Comparison of ENCODE assay signal across 8 mouse cellular contexts in the genomic region with DNA sequence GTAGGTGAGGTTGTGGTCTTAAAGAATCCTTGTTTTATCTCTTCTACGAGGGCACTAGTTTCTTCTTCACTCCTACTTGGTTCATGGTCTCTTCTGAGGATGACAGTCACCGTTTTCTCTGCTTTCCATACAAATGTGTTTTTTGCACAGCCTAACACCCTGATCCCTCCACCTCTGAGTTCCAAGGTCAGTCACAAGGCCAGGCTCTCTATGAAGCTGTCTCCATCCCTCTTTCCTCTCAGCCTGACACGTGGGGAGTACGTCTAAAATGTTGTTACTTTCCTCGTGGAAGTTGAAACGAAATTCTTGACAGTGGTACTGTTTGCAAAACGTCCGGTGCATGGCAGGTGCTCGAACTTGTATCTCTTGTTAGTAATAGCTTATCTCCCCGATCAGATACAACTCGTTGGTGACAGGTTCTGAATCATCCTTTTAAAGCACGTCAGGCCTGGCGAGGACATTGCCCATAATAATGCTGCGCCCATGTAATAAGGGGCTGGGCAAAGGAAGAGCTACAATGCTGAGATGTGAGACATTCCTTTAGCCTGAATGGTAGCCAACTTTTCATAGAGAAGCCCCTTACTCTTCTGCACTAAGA. TPM values are rescaled to one million over a fixed set of nuclear protein-coding genes. Genes with fewer than 3 reads are reported as not detected.
A peak's percentile ranks its signal among the peaks of the same experiment; 100 is the strongest.
DNase-seq lines count a peak whose midpoint lies in the region; ATAC-seq and TF ChIP-seq lines count a peak whose summit lies in the region.

No protein-coding gene starts in this region.

- H3K36me3 ChIP-seq in kidney, postnatal 0 days (ENCODE audit: insufficient read depth, low read length): no peaks in the 10 kb centered on the region
- no peaks in the 10 kb centered on the region for H3K36me3 ChIP-seq in embryonic facial prominence, embryonic 12.5 days
- H3K36me3 ChIP-seq in intestine, postnatal 0 days (ENCODE audit: control insufficient read depth, insufficient read depth): no peaks in the 10 kb centered on the region
- H3K36me3 ChIP-seq in neural tube, embryonic 13.5 days: no peaks in the 10 kb centered on the region

- DNase-seq in kidney, postnatal 0 days (ENCODE audit: low spot score): no peak
- no peak for DNase-seq in kidney, postnatal 36 days
- DNase-seq in cerebellum, adult 9-11 months: no peak
- DNase-seq in Muller cell, postnatal 12 days (ENCODE audit: inconsistent ontology term): no peak
- DNase-seq in frontal cortex, postnatal 14 days (ENCODE audit: low spot score in 2 of 2): no peak

- WGBS in kidney, postnatal 0 days: 18% methylated on average over 14 of the region's 14 CpGs
- WGBS in embryonic facial prominence, embryonic 12.5 days: 26% methylated on average over 14 of the region's 14 CpGs
- WGBS in intestine, postnatal 0 days: 19% methylated on average over 14 of the region's 14 CpGs
- WGBS in neural tube, embryonic 13.5 days: 22% methylated on average over 14 of the region's 14 CpGs

- no peak overlapping the region for H3K27ac ChIP-seq in kidney, postnatal 0 days
- no peak overlapping the region for H3K27ac ChIP-seq in embryonic facial prominence, embryonic 12.5 days
- H3K27ac ChIP-seq in intestine, postnatal 0 days (ENCODE audit: low read depth, low read length): no peak overlapping the region
- peak overlapping the region; percentile 74 for H3K27ac ChIP-seq in neural tube, embryonic 13.5 days (replicated peaks)

- no peak for TF ChIP-seq CTCF in kidney, postnatal 0 days (IDR thresholded peaks at IDR 0.05; ENCODE audit: low read depth)
- TF ChIP-seq CTCF in intestine, postnatal 0 days (IDR thresholded peaks at IDR 0.05; ENCODE audit: low read depth): no peak

- 0 out of 2 replicates have a peak, but pooled peaks cover 4% of the 10 kb centered on the region for H3K4me1 ChIP-seq in kidney, postnatal 0 days (replicated peaks; ENCODE audit: insufficient read depth, low read length)
- peaks cover 10% of the 10 kb centered on the region for H3K4me1 ChIP-seq in embryonic facial prominence, embryonic 12.5 days
- H3K4me1 ChIP-seq in intestine, postnatal 0 days (replicated peaks; ENCODE audit: control insufficient read depth, insufficient read depth, low read length): peaks cover 9% of the 10 kb centered on the region; the same call in 1 of the 2 replicates
- H3K4me1 ChIP-seq in neural tube, embryonic 13.5 days (replicated peaks): peaks cover 32% of the 10 kb centered on the region

- no peaks in the 10 kb centered on the region for H3K9me3 ChIP-seq in kidney, postnatal 0 days (replicated peaks; ENCODE audit: low read length)
- H3K9me3 ChIP-seq in embryonic facial prominence, embryonic 12.5 days: no peaks in the 10 kb centered on the region
- H3K9me3 ChIP-seq in intestine, postnatal 0 days (ENCODE audit: control insufficient read depth): no peaks in the 10 kb centered on the region
- no peaks in the 10 kb centered on the region for H3K9me3 ChIP-seq in neural tube, embryonic 13.5 days

- peak overlapping the region; percentile 61 for H3K4me2 ChIP-seq in kidney, postnatal 0 days (ENCODE audit: low read length)
- peak overlapping the region; percentile 55 for H3K4me2 ChIP-seq in embryonic facial prominence, embryonic 12.5 days (replicated peaks)
- peak overlapping the region; percentile 86 for H3K4me2 ChIP-seq in intestine, postnatal 0 days (replicated peaks; ENCODE audit: low read depth)
- peak overlapping the region; percentile 57 for H3K4me2 ChIP-seq in neural tube, embryonic 13.5 days

- peak overlapping the region; percentile 36; the same call in 1 of the 2 replicates for H3K9ac ChIP-seq in kidney, postnatal 0 days (ENCODE audit: low read depth, low read length)
- H3K9ac ChIP-seq in embryonic facial prominence, embryonic 12.5 days: peak overlapping the region; percentile 30
- H3K9ac ChIP-seq in intestine, postnatal 0 days (ENCODE audit: low read depth, low read length): peak overlapping the region; percentile 97; the same call in 1 of the 2 replicates
- H3K9ac ChIP-seq in neural tube, embryonic 13.5 days: peak overlapping the region; percentile 64

- H3K4me3 ChIP-seq in kidney, postnatal 0 days (replicated peaks; ENCODE audit: low read depth, low read length): peak overlapping the region; percentile 83
- peak overlapping the region; percentile 95 for H3K4me3 ChIP-seq in embryonic facial prominence, embryonic 12.5 days
- H3K4me3 ChIP-seq in intestine, postnatal 0 days (ENCODE audit: low read depth, low read length): peak overlapping the region; percentile 96
- peak overlapping the region; percentile 95 for H3K4me3 ChIP-seq in neural tube, embryonic 13.5 days

- H3K27me3 ChIP-seq in kidney, postnatal 0 days (ENCODE audit: insufficient read depth, low read length): no peaks in the 10 kb centered on the region
- no peaks in the 10 kb centered on the region for H3K27me3 ChIP-seq in embryonic facial prominence, embryonic 12.5 days
- H3K27me3 ChIP-seq in intestine, postnatal 0 days (replicated peaks; ENCODE audit: control insufficient read depth, insufficient read depth, low read length): no peaks in the 10 kb centered on the region
- H3K27me3 ChIP-seq in neural tube, embryonic 13.5 days: no peaks in the 10 kb centered on the region

- no peak; the same call in 1 of the 2 replicates for ATAC-seq in kidney, postnatal 0 days (replicated peaks; ENCODE audit: low FRiP score, low read depth)
- no peak for ATAC-seq in embryonic facial prominence, embryonic 12.5 days (ENCODE audit: insufficient number of reproducible peaks, insufficient read depth, low FRiP score, low TSS enrichment)
- ATAC-seq in intestine, postnatal 0 days: peak; percentile 50
- peak; percentile 45; the same call in 1 of the 2 replicates for ATAC-seq in neural tube, embryonic 13.5 days (ENCODE audit: low read depth)

RNA-seq across cellular contexts. Expression of gene Ralgapb, which starts 0.6 kb away (rescaled TPM):
- polyA plus RNA-seq in kidney, postnatal 0 days (2015; fragmentation: Nextera tagmentation; extraction: Ambion mirVana): 13.9 and 17.6 TPM in 2 replicates
- 18.9 and 21.4 TPM in 2 replicates for polyA plus RNA-seq in embryonic facial prominence, embryonic 12.5 days (2016; fragmentation: Nextera tagmentation; extraction: Ambion mirVana)
- polyA plus RNA-seq in intestine, postnatal 0 days (2015; fragmentation: Nextera tagmentation; extraction: Ambion mirVana): 11.5 and 11.6 TPM in 2 replicates
- polyA plus RNA-seq in neural tube, embryonic 13.5 days (2015; fragmentation: Nextera tagmentation; extraction: Ambion mirVana): 22.1 and 23.5 TPM in 2 replicates

RNA-seq across cellular contexts. Expression of gene Snhg11, which starts 33.7 kb away (rescaled TPM):
- 2.9 and 3.5 TPM in 2 replicates for polyA plus RNA-seq in kidney, postnatal 0 days (2015; fragmentation: Nextera tagmentation; extraction: Ambion mirVana)
- 18.7 and 25.2 TPM in 2 replicates for polyA plus RNA-seq in embryonic facial prominence, embryonic 12.5 days (2016; fragmentation: Nextera tagmentation; extraction: Ambion mirVana)
- 1.9 and 3.0 TPM in 2 replicates for polyA plus RNA-seq in intestine, postnatal 0 days (2015; fragmentation: Nextera tagmentation; extraction: Ambion mirVana)
- polyA plus RNA-seq in neural tube, embryonic 13.5 days (2015; fragmentation: Nextera tagmentation; extraction: Ambion mirVana): 532 and 687 TPM in 2 replicates

Comparison
In these comparisons a context has a peak if more than half of its experiments do, and no peak if none do; other contexts are left out.
1. ATAC-seq: peak in intestine, postnatal 0 days (single experiment) and neural tube, embryonic 13.5 days (single experiment); none in kidney, postnatal 0 days (single experiment) and embryonic facial prominence, embryonic 12.5 days (single experiment).
2. H3K9ac ChIP-seq: peak in every context shown above with its lines; median percentile 97 in intestine, postnatal 0 days; 64 in neural tube, embryonic 13.5 days; 36 in kidney, postnatal 0 days; 30 in embryonic facial prominence, embryonic 12.5 days.
3. RNA of gene Snhg11, which starts 33.7 kb away (polyA plus RNA-seq): 532 to 687 TPM in neural tube, embryonic 13.5 days; 18.7 to 25.2 TPM in embryonic facial prominence, embryonic 12.5 days, 2.9 to 3.5 TPM in kidney, postnatal 0 days and 1.9 to 3.0 TPM in intestine, postnatal 0 days; every median in the first group is over 10 times any median in the second.
4. Peak in every context shown above with its lines, with median percentiles within 50 percentile points of each other: H3K4me2 ChIP-seq and H3K4me3 ChIP-seq.